Mouse (Mus musculus) left cerebral cortex, postnatal 4 days (tissue): ENCODE measurements around the gene Npnt. TPM values are rescaled to one million over a fixed set of nuclear protein-coding genes. Genes with fewer than 3 reads are reported as not detected.

Source experiments
- DNase-seq: peaks from one replicate; pipeline ENCODE4 v3.0.0-alpha.2; 2022
- intact Hi-C: fragments of 180-260 bp; cut with DNase I; formaldehyde crosslinking; loops from one replicate; pipeline ENCODE4 v1.15.1; 2025
- total RNA-seq, 2 experiments: library from RNA; stranded (reverse); gene quantifications; 2 replicates each; pipeline ENCODE4 v1.2.3; 2021

Gene Npnt
- total RNA-seq, 2 experiments from 2014 or later: 13.2 to 14.8 TPM

DNA sequence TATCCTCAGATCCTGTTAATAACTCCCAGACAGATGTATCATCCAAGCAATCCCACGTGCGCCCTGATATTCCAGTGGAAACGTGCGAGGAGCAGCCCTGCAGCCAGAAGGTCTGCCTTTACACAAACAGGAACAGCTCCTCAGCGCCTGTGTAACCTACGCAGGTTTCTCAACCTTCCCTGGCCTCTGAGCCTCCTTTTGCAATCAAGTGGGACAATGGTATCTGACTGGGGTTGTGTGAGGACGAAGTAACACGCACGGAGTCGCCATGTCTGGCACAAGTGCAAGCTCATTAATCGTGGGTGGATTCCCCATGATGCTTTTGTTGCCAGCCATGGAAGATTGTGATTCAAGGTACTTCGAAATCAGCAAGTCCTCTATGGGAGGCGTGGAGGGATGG, 86.2 kb downstream of the Npnt start:
- no peak for DNase-seq
- intact Hi-C loops: no loop called here

- intact Hi-C loops: no loop called here
- no peak for DNase-seq
Observed at GRCm38 (mm10) chr3:132860796-132861195, 89.3 kb downstream of the Npnt start.

DNA sequence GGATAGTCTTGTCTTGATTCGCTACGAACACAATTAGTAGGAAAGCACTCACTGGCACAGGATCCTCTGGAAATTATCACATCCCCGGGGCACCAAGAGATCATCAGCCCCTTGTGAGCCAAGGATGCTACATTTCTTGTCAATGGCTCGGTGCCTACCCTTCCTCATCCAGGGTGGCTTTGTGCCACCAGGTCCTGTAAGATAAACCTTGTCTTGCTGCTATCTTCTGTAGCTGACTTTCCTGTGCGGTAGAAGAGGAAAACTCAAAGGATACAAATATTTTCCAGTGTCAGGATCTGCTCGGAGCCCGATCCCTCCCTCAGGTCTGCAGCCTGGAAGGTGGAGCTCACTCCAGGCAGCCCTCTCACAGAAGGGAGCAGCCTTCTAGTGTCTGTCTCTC, 90.5 kb downstream of the Npnt start:
- no peak for DNase-seq
- intact Hi-C loops: no loop called here

DNA sequence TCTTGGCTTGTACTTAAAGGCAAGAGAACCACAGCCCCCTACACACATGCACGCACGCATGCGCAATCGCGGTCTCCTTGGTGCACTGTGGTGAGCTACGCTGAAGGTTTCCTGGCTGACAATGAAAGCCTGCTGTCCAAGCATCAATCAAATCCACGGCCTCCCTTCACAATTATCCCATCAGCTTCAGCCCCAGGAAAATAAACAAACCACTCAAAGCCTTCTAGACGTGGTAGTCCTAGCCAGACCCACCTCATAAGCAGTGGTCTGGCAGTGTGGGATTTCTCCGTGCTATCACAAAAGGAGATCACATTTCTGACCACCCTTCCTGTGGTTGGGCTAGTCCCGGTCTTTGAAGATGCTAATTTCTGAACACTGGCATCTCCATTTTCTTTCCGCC, 91.2 kb downstream of the Npnt start:
- intact Hi-C loops: no loop called here
- DNase-seq: no peak

DNA sequence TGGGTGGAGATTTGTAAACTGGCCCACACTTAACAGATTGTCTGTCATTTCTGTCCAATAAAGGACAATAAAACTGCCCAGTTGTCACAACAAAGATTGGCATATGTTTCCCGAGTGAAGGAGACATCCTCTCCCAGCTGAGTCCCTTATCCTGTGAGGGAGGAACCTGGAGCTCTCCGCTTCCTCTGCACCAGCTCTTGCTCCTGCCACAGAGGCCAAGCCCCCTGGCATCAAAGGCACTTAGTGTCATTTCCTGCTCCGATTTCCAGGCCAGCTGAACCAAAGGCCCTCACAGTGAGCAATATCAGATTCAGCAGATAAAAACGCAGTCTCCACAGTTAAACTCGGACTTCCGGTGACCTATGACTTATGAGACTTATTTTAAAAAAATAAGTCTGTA, 93.4 kb downstream of the Npnt start:
- DNase-seq: no peak
- intact Hi-C loops: no loop called here

DNA sequence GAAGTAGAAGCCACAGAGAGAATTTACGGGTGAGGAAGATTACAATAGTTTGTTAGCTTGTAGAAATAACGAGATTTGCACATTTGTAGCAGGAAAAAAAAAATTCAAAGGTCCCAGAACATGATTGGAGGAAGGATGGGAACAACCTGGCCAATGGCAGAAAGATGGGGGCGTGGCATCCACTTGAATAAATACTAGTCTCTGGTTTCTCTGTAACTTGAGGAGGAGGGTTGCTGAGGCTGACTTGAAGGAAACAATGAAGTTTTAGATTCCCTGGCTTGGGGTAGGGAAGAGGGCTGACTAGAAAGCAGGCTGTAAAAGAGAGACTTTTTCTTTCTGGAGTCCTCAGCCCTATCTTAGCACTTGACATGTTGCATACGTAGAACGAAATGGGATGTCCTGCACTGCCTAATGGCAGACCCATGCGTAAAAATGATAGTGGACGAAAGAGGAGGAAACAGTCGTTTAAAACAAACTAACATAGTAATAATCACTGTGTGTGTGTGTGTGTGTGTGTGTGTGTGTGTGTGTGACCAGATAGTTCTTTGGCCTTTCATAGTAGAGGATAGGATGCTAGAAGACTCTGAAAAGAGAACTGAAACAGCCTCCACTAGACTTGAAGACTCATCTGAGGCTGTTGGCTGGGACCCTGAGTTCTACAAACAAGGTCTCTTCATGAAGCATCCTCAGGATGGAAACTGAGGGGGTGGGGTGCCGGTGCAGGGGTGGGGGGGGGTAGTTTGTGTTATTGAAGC, 94.5 kb downstream of the Npnt start:
- intact Hi-C loops: no loop called here
- DNase-seq: no peak

DNA sequence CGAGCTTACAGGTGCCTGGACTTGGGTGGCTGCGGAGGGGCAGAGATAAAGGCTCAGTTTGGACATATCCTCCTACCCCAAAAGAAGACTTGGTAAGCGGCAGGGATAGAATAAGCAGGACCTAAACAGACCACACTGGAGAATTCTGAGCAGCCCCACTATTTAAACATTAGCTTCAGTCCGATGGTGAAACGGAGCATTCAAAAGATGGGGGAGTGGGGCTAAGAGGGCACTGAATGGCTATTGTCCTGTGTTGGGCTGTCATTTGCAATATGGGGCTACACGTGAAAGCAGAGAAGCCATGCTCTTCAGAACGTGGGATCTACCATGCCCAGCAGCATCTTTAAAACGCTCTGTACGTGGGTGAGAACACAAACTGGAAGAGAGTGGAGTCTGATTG, 95.8 kb downstream of the Npnt start:
- intact Hi-C loops: no loop called here
- DNase-seq: no peak

GRCm38 (mm10) chr3:132851841-132852728, 98.0 kb downstream of the Npnt start:
- peak; percentile 33 for DNase-seq
- intact Hi-C loops: no loop called here

DNA sequence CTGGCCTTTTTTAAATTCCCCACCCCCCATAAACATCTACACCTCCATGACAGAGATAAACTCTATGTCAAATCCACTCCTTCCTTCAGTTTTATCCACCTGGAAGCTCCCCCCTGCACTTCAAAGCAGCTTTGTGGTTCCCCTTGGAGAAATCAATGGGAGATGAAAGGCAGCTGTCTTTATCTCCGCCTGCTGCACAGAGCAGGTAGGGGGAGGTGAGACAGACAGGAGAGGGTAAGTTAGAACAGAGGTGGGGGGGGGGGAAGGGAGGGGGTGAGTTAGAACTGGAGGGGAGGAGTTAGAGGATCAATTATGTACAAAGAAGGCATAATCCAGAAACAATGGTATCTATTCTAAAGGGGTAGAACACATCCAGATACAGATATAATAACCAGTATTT, 98.7 kb downstream of the Npnt start:
- intact Hi-C loops: no loop called here

DNA sequence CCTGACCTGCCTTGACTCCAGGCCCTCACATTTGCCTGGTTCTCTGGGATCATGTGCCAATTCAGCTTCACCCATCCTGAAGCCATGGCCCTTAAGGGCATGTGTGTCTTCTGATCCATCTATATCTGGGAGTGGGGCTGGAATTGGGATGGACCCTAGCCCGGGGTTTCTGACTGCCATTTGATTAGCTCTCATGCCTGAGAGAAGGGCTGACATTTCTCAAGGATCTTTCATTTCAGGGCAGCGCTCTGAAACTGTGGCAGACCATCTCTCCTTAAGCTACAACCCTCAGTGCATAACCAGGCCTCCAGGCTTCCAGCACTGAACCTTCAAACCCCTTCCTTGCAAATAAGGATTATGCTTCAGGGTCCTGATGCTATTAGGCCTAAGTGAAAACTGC, 99.7 kb downstream of the Npnt start:
- no peak for DNase-seq
- intact Hi-C loops: no loop called here

More for the DNA sequence above, 98.7 kb downstream of the Npnt start:
- DNase-seq: no peak

DNA sequence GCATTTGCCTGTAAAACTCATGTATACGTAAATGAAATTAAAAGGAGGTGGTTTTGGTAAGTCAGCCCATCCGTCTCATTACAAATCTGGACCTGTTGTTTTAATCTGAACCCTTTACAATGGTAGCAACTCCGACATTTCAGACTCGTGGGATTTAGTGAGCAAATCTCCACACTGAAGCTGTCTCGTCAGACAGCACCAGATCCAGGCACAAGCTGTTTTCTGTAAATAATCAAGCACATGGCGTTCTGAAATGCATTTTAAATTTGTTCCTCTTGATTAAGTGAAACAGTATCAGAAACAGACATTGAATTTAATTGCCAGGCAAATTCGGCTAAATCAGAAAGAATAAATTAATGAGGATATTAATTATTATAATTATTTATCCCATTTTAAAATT, 100.4 kb downstream of the Npnt start:
- no peak for DNase-seq
- intact Hi-C loops: no loop called here

- intact Hi-C loops: no loop called here
- DNase-seq: no peak
Observed at GRCm38 (mm10) chr3:132842676-132843075, 107.4 kb downstream of the Npnt start.

DNA sequence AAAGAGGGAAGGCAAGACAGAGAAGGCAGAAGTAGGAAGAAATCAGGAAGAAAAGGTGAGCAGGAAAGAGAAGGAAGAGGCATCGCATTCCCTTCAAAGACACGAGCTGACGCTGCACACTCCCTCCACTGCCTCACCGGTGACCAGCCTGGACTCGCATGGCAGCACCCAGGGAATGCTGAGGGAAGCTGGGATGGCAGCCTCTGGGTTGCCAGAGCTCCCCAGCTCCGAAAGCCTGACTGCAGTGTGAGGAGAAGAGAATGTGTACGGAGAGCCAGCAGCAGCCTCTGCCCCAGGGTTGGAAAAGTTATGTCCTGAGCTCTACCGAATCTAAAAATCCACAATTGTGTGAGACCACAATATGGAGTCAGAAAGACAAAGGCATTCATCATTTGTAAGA, 110.6 kb downstream of the Npnt start:
- intact Hi-C loops: no loop called here
- no peak for DNase-seq

DNA sequence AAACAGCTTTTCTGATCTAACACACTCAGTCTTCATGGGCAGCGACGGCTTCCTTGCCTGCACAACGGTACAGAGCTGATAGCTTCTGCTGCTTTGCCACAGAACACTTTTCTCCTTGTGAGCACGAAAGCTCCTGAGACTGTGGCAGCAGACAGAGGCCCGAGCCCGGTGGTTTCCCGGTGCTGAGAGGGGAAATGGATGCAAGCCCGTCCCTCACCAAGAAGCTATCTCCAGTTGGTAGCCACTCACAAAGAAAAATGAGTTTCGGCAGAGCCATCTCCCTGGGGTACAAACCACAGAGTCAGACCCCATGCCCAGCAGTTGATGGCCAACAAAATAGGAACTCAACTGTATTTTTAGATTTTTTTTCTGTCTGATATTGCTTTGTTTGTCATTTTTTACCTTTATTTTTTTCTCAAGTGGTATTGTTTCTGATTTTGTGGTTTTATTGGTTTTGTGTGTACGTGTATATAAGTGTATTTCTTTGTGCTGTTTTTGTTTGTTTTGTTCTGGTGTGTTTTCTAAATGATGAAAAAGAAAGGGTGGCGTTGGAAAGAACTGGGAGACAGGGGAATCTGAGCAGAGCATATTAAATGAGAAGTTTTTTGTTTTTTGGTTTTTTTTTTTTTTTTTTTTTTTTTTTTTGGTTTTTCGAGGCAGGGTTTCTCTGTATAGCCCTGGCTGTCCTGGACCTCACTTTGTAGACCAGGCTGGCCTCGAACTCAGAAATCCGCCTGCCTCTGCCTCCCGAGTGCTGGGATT, 111.3 kb downstream of the Npnt start:
- intact Hi-C loops: no loop called here
- DNase-seq: no peak

- DNase-seq: no peak
- intact Hi-C loops: no loop called here
Observed at GRCm38 (mm10) chr3:132837134-132837533, 113.0 kb downstream of the Npnt start.

GRCm38 (mm10) chr3:132835118-132835794, 114.8 kb downstream of the Npnt start:
- DNase-seq: no peak
- intact Hi-C loops: no loop called here

Other genes starting within 250 kb of the Npnt start
- 10 to 100 TPM; 11.4 to 12.7 TPM for gene Ints12, start 141.5 kb upstream of the Npnt start, total RNA-seq
- gene Gstcd, start 141.7 kb upstream of the Npnt start, total RNA-seq: 10 to 100 TPM; 11.1 to 12.3 TPM